Mouse (Mus musculus): ENCODE results near the gene Pcnx.

Gene Pcnx

DNA sequence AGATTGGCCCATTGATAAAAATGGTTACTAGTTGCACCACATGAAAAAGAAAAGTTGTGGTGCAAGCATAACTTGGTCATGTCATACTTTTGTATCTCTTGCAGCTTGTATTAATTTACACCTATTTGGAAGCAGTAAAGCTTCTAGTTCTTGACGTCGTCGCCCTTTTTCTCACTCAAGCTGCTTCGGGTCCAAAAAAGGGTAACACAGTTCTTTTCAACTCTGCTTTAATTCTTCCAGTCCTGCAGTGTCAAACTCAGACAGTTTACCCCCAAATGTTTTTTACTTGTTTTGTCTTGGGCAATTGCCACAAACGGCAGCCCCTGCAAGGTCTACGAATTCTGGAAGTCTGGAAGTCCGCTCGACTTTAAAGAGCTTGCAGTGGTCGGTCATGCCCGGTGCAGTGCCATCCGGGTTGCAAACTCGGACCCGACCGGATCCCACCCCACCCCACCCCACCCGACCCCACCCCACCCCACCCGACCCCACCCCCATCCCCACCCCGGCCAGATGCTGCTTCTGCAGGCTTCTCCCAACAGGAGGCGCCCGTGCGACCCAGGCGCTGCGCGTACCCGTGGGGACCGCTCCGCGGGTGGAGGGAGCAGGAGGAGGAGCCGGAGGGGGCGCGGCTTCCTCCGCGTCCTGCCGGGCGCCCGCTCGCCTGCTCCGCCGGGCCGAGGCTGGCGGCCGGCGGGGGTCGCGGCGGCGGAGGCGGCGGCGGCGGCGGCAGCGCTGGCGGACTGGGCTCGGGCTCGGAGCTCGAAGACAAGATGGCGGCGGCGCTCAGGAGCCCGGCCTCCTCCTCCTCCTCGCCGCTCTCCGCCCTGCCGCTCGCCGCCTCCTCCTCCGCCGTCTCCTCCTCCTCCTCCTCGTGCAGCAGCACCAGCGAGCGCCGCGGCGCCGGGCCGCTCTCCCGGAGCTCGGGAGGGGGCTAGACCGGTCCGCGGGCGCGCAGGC lies at the start of gene Pcnx:
Pcnx (plus strand) TSS at position 673 of the 957 bp plus-strand sequence.
- TF ChIP-seq NANOG (IDR thresholded peaks at IDR 0.05; ENCODE audit: borderline replicate concordance, low read length) (no peak), CTCF (conservative IDR thresholded peaks at IDR 0.05; ENCODE audit: low read length) (no peak), POU5F1 (IDR thresholded peaks at IDR 0.05; ENCODE audit: borderline replicate concordance, low read length) (no peak)
- peaks cover 61% of the 10 kb centered on the region for H3K27me3 ChIP-seq (ENCODE audit: insufficient read depth, low read length)
- no peaks in the 10 kb centered on the region for H3K9me3 ChIP-seq (ENCODE audit: low read length)
- H3K4me3 ChIP-seq (replicated peaks; ENCODE audit: low read length), result peak within 1 kb of the TSS; percentile 94
- H3K36me3 ChIP-seq (ENCODE audit: insufficient read depth, low read length), result no peaks in the 10 kb centered on the region
- peaks cover 24% of the 10 kb centered on the region for H3K4me1 ChIP-seq (replicated peaks; ENCODE audit: low read depth, low read length)

DNA sequence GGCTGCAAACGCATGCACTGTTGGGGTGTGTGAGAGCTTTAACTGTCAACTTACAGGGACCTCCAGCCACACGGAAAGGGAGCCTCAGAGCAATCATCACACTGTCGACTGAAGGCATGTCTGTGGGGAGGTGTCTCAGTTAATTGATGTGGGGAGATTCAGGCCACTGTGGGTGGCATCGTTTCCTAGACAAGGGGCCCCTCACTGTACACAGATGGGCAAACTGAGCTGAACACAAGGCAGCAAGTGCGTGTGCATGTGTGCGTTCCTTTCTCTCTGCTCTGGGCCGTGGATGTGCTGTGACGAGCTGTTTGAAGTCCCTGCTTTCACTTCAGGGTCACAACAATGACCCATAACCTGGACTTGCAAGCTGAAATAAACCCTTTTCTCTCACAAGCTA lies 49.4 kb upstream of the Pcnx start:
- peaks cover 25% of the 10 kb centered on the region for H3K27me3 ChIP-seq (ENCODE audit: insufficient read depth, low read length)
- H3K36me3 ChIP-seq (ENCODE audit: insufficient read depth, low read length), result no peaks in the 10 kb centered on the region
- no peak overlapping the region for H3K4me3 ChIP-seq (replicated peaks; ENCODE audit: low read length)
- no peaks in the 10 kb centered on the region for H3K9me3 ChIP-seq (ENCODE audit: low read length)
- TF ChIP-seq POU5F1 (IDR thresholded peaks at IDR 0.05; ENCODE audit: borderline replicate concordance, low read length), result no peak
- no peak for TF ChIP-seq NANOG (IDR thresholded peaks at IDR 0.05; ENCODE audit: borderline replicate concordance, low read length)
- TF ChIP-seq CTCF (conservative IDR thresholded peaks at IDR 0.05; ENCODE audit: low read length), result no peak
- peaks cover 21% of the 10 kb centered on the region for H3K4me1 ChIP-seq (replicated peaks; ENCODE audit: low read depth, low read length)

DNA sequence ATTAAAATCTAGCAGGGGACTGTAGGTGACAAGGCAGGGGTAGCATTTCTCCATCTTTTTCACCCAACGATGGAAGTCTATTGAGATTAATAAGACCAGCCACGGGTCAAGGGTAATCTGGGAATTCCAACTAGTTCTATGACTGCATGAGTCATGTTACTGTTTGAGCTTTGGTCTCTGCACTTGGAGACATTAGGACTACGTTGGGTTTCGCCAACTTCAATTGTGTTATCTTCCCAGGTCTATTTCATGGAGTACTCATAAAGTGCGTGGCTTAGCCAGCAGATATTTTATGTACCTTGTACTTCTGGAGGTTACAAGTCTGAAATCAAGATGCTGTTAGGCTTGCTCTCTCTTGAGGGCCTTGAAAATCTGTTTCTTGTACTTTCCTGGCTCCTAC lies 45.1 kb upstream of the Pcnx start:
- Histone ChIP-seq H3K27me3 (ENCODE audit: insufficient read depth, low read length) (peaks cover 10% of the 10 kb centered on the region), H3K36me3 (ENCODE audit: insufficient read depth, low read length) (no peaks in the 10 kb centered on the region), H3K9me3 (ENCODE audit: low read length) (no peaks in the 10 kb centered on the region), H3K4me3 (replicated peaks; ENCODE audit: low read length) (no peak overlapping the region), H3K4me1 (replicated peaks; ENCODE audit: low read depth, low read length) (peaks cover 9% of the 10 kb centered on the region)
- TF ChIP-seq NANOG (IDR thresholded peaks at IDR 0.05; ENCODE audit: borderline replicate concordance, low read length), result no peak
- TF ChIP-seq POU5F1 (IDR thresholded peaks at IDR 0.05; ENCODE audit: borderline replicate concordance, low read length), result no peak
- no peak for TF ChIP-seq CTCF (conservative IDR thresholded peaks at IDR 0.05; ENCODE audit: low read length)

DNA sequence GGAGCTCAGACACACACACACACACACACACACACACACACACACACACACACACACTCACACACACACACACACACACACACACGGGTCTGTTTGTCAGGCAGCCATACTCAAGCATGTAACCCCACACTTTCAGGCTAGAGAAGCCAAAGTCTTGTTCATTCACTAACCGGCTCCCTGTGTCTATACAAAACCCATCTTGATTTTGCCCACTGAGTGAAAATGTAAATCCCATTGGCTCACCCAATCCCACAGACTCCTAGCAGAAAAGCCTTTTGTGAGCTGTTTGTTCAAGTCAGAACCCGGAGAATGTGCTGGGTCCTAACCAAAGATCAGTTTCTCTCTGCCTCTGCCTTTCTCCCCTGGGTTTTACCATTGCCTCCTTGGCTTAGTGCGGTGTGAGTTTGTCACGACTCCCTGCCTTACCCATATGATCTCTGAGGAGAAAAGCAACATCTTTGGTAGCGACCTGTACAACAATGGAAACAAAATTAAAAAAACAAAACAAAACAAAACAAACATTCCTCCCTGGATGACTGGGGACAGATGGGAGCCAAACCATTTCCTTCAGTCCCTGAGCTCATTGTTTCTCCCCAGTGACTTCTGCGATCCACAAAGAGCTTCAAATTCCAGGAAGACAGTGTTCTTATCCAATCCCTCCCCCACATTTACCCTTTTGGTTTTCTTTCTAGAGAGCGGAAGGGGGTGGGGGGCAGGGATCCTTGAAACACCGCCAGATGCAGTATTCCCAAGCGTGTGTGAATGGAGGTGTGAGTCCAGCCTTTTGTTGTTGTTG lies 43.3 kb upstream of the Pcnx start:
- Histone ChIP-seq H3K27me3 (ENCODE audit: insufficient read depth, low read length) (peaks cover 7% of the 10 kb centered on the region), H3K36me3 (ENCODE audit: insufficient read depth, low read length) (no peaks in the 10 kb centered on the region), H3K4me1 (replicated peaks; ENCODE audit: low read depth, low read length) (peaks cover 9% of the 10 kb centered on the region), H3K4me3 (replicated peaks; ENCODE audit: low read length) (peak overlapping the region; percentile 67), H3K9me3 (ENCODE audit: low read length) (no peaks in the 10 kb centered on the region)
- TF ChIP-seq NANOG (IDR thresholded peaks at IDR 0.05; ENCODE audit: borderline replicate concordance, low read length) (no peak; the same call in 1 of the 2 replicates), CTCF (conservative IDR thresholded peaks at IDR 0.05; ENCODE audit: low read length) (no peak), POU5F1 (IDR thresholded peaks at IDR 0.05; ENCODE audit: borderline replicate concordance, low read length) (no peak)

DNA sequence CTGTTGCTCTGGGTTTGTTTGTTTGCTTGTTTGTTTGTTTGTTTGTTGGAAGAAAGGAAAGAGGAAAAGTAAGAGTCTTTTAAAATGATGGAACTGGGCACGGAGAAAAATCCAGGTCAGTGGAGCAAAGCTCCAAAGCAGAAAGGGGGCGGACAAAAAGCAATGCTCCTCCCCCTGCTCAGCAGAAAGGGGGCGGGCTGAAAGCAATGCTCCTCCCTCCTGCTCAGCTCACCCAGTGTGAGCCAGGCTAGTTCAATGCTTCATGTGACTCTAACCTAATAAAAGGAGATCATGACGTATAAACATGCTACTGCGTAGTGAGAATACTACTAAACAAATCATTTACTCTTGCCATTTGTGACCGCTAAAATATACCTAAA lies 42.7 kb upstream of the Pcnx start:
- H3K36me3 ChIP-seq (ENCODE audit: insufficient read depth, low read length), result no peaks in the 10 kb centered on the region
- H3K27me3 ChIP-seq (ENCODE audit: insufficient read depth, low read length), result peaks cover 7% of the 10 kb centered on the region
- peaks cover 9% of the 10 kb centered on the region for H3K4me1 ChIP-seq (replicated peaks; ENCODE audit: low read depth, low read length)
- peak overlapping the region; percentile 67 for H3K4me3 ChIP-seq (replicated peaks; ENCODE audit: low read length)
- no peaks in the 10 kb centered on the region for H3K9me3 ChIP-seq (ENCODE audit: low read length)
- no peak for TF ChIP-seq NANOG (IDR thresholded peaks at IDR 0.05; ENCODE audit: borderline replicate concordance, low read length)
- TF ChIP-seq CTCF (conservative IDR thresholded peaks at IDR 0.05; ENCODE audit: low read length), result no peak
- no peak for TF ChIP-seq POU5F1 (IDR thresholded peaks at IDR 0.05; ENCODE audit: borderline replicate concordance, low read length)

DNA sequence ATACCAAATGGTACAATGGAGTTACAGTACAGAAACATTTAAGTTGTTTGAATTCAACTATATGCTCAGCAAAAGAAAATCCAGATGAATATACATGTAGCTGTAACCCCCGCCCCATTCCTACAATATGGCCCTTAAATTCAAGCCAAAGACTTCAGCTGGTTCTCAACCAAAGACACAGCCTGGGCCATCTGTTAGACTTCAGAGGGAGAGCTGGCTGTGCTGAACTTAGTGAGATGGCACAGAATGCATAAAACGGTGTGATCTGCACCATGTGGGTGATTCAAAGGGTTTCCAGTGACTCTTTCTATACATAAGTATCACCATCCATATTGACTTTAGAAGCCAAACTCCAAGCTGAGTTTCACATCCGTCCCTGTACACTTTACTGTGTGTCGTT lies 39.1 kb upstream of the Pcnx start:
- H3K4me1 ChIP-seq (replicated peaks; ENCODE audit: low read depth, low read length), result peaks cover 4% of the 10 kb centered on the region
- H3K36me3 ChIP-seq (ENCODE audit: insufficient read depth, low read length), result no peaks in the 10 kb centered on the region
- H3K4me3 ChIP-seq (replicated peaks; ENCODE audit: low read length), result no peak overlapping the region
- H3K9me3 ChIP-seq (ENCODE audit: low read length), result no peaks in the 10 kb centered on the region
- H3K27me3 ChIP-seq (ENCODE audit: insufficient read depth, low read length), result 0 out of 2 replicates have a peak, but pooled peaks cover 4% of the 10 kb centered on the region
- TF ChIP-seq CTCF (conservative IDR thresholded peaks at IDR 0.05; ENCODE audit: low read length), result no peak
- no peak for TF ChIP-seq NANOG (IDR thresholded peaks at IDR 0.05; ENCODE audit: borderline replicate concordance, low read length)

DNA sequence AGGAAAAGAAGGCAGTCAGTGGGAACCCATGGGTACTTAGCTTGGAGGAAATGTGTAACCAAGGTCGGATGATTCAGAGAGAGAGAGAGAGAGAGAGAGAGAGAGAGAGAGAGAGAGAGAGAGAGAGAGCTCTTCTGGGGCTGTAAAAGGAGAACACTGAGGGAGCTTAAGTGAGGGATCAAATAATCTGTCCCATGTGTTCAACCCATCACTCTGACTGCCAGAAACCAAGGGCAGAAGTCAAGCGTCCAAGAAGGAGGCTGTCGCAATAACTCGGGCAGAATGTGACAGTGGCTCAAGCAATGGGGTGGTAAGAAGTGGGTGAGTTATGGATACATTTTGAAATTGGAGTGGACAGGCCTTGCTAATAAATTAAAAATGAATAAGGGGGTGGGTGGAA lies 37.6 kb upstream of the Pcnx start:
- no peak for TF ChIP-seq CTCF (conservative IDR thresholded peaks at IDR 0.05; ENCODE audit: low read length)

DNA sequence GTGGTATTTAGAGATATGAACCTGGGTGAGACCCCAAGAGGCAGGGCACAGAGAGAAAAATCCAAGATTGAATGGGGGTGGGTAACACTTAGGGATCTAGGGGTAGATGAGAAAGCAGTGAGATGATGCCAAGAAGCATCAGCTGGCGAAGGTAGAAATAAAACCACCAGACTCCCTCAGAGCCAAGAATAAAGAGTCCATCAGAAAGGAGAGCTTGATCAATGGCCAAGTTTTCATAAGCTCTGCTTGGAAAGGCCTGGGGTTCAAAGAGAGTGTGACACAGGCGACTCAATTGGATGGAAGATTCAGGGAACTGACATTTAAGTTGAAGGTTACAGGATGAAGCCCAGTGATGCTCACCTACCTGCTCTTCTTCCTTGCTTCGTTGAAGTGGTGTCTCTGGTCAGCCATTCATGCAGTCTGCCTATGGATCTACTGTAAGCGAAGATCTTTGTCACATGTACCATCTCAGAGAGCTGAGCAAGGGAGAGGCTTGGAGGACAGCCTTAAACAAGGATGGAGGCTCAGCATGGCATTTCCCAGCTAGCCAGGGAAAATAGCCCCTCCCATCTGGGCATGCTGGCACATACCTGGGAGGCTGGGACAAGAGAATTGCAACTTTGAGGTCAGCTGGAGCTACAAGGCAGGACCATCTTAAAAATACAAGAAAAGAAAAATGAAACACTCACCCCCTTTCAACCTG lies 36.9 kb upstream of the Pcnx start:
- 0 out of 2 replicates have a peak, but pooled peaks cover 4% of the 10 kb centered on the region for H3K27me3 ChIP-seq (ENCODE audit: insufficient read depth, low read length)
- no peak overlapping the region for H3K4me3 ChIP-seq (replicated peaks; ENCODE audit: low read length)
- TF ChIP-seq CTCF (conservative IDR thresholded peaks at IDR 0.05; ENCODE audit: low read length) (no peak), POU5F1 (IDR thresholded peaks at IDR 0.05; ENCODE audit: borderline replicate concordance, low read length) (no peak), NANOG (IDR thresholded peaks at IDR 0.05; ENCODE audit: borderline replicate concordance, low read length) (no peak)
- H3K36me3 ChIP-seq (ENCODE audit: insufficient read depth, low read length), result no peaks in the 10 kb centered on the region
- no peaks in the 10 kb centered on the region for H3K4me1 ChIP-seq (replicated peaks; ENCODE audit: low read depth, low read length)
- no peaks in the 10 kb centered on the region for H3K9me3 ChIP-seq (ENCODE audit: low read length)

More for the DNA sequence above, 37.6 kb upstream of the Pcnx start:
- Histone ChIP-seq H3K4me1 (replicated peaks; ENCODE audit: low read depth, low read length) (no peaks in the 10 kb centered on the region), H3K9me3 (ENCODE audit: low read length) (no peaks in the 10 kb centered on the region), H3K36me3 (ENCODE audit: insufficient read depth, low read length) (no peaks in the 10 kb centered on the region), H3K27me3 (ENCODE audit: insufficient read depth, low read length) (0 out of 2 replicates have a peak, but pooled peaks cover 4% of the 10 kb centered on the region), H3K4me3 (replicated peaks; ENCODE audit: low read length) (no peak overlapping the region)
